Mouse (Mus musculus) kidney, adult 2 months (tissue): ENCODE results near the gene Malrd1.

Source experiments
- CTCF ChIP-seq: fragments of 200-500 bp; conservative IDR thresholded peaks from 2 replicates; pipeline ENCODE4 v1.5.1; 2011; ENCODE audit warnings: low read depth, mild to moderate bottlenecking, control low read depth, low read length, moderate library complexity, mixed read lengths; ENCODE audit not compliant: insufficient read depth, insufficient read length
- POLR2A ChIP-seq: fragments of 200-500 bp; IDR thresholded peaks from one replicate; pipeline ENCODE4 v1.6.1; 2011; ENCODE audit warnings: low read depth, low read length, control low read depth

DNA sequence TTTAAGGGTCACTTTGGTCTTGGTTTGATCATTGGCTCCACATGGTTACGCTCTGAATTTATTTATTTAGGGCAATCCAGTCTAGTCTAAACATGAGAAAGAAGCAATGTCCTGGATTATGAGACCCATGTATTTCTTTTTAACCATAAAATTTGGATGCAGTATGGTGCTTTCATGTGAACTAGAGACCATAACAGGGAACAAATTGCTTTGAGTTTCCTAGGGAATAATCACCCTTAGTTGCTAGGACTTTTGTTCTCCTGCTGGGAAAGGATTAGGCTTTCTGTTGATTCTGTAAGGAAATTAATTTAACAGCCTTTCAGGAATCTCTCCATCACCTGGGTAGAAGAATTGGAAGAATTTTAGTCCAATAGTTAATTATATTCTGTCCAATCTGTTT, 130.1 kb downstream of the Malrd1 start:
- TF ChIP-seq CTCF, result no peak
- TF ChIP-seq POLR2A, result no peak
